Mouse (Mus musculus): ENCODE measurements around the gene Slc43a3. TPM values are rescaled to one million over a fixed set of nuclear protein-coding genes. Genes with fewer than 3 reads are reported as not detected.
A peak's percentile ranks its signal among the peaks of the same experiment; 100 is the strongest.

Slc43a3 gene
- polyA plus RNA-seq, 1 experiment from 2014 or later = 32.8 TPM

- H3K27me3 ChIP-seq (ENCODE audit: low read depth, poor library complexity, severe bottlenecking) = no peaks in the 10 kb centered on the region
- H3K4me1 ChIP-seq = peaks cover 14% of the 10 kb centered on the region
- no peak for DNase-seq (ENCODE audit: low spot score)
- no peak overlapping the region for H3K4me3 ChIP-seq
- 86% methylated on average over 3 of the region's 3 CpGs for WGBS
- no peaks in the 10 kb centered on the region for H3K36me3 ChIP-seq
- H3K27ac ChIP-seq = no peak overlapping the region
- H3K9me3 ChIP-seq (replicated peaks) = no peaks in the 10 kb centered on the region
These were observed 21.0 kb upstream of the Slc43a3 start for GRCm38 (mm10) chr2:84915330-84915729.

- 81% methylated on average over 8 of the region's 8 CpGs for WGBS
- Histone ChIP-seq H3K27me3 (ENCODE audit: low read depth, poor library complexity, severe bottlenecking) (no peaks in the 10 kb centered on the region), H3K36me3 (no peaks in the 10 kb centered on the region), H3K4me3 (no peak overlapping the region), H3K27ac (no peak overlapping the region), H3K4me1 (peaks cover 14% of the 10 kb centered on the region), H3K9me3 (replicated peaks) (no peaks in the 10 kb centered on the region)
- DNase-seq (ENCODE audit: low spot score) = no peak
These were observed 19.6 kb upstream of the Slc43a3 start for GRCm38 (mm10) chr2:84916548-84917320.

- Histone ChIP-seq H3K4me3 (no peak overlapping the region), H3K9me3 (replicated peaks) (no peaks in the 10 kb centered on the region), H3K4me1 (peaks cover 7% of the 10 kb centered on the region; the same call in 1 of the 2 replicates), H3K27me3 (ENCODE audit: low read depth, poor library complexity, severe bottlenecking) (no peaks in the 10 kb centered on the region), H3K36me3 (no peaks in the 10 kb centered on the region), H3K27ac (no peak overlapping the region)
- DNase-seq (ENCODE audit: low spot score) = no peak
- 69% methylated on average over 3 of the region's 3 CpGs for WGBS
These were observed 18.2 kb upstream of the Slc43a3 start for GRCm38 (mm10) chr2:84918188-84918587.

- Histone ChIP-seq H3K36me3 (no peaks in the 10 kb centered on the region), H3K9me3 (replicated peaks) (no peaks in the 10 kb centered on the region), H3K4me3 (no peak overlapping the region), H3K4me1 (peaks cover 3% of the 10 kb centered on the region; the same call in 1 of the 2 replicates), H3K27ac (no peak overlapping the region), H3K27me3 (ENCODE audit: low read depth, poor library complexity, severe bottlenecking) (no peaks in the 10 kb centered on the region)
- 90% methylated on average over 10 of the region's 10 CpGs for WGBS
- DNase-seq (ENCODE audit: low spot score) = no peak
These were observed 16.7 kb upstream of the Slc43a3 start for GRCm38 (mm10) chr2:84919601-84920108.

- Histone ChIP-seq H3K4me1 (no peaks in the 10 kb centered on the region), H3K27me3 (ENCODE audit: low read depth, poor library complexity, severe bottlenecking) (no peaks in the 10 kb centered on the region), H3K4me3 (no peak overlapping the region), H3K36me3 (no peaks in the 10 kb centered on the region), H3K9me3 (replicated peaks) (no peaks in the 10 kb centered on the region), H3K27ac (no peak overlapping the region)
- DNase-seq (ENCODE audit: low spot score) = no peak
- 91% methylated on average over 7 of the region's 7 CpGs for WGBS
These were observed 6.2 kb upstream of the Slc43a3 start for GRCm38 (mm10) chr2:84930186-84930585.

- H3K4me1 ChIP-seq = peaks cover 19% of the 10 kb centered on the region
- H3K9me3 ChIP-seq (replicated peaks) = no peaks in the 10 kb centered on the region
- WGBS = 83% methylated on average over 8 of the region's 8 CpGs
- H3K36me3 ChIP-seq = peaks cover 6% of the 10 kb centered on the region; the same call in 1 of the 2 replicates
- DNase-seq (ENCODE audit: low spot score) = no peak
- no peaks in the 10 kb centered on the region for H3K27me3 ChIP-seq (ENCODE audit: low read depth, poor library complexity, severe bottlenecking)
- H3K4me3 ChIP-seq = no peak overlapping the region
- no peak overlapping the region for H3K27ac ChIP-seq
These were observed 2.3 kb upstream of the Slc43a3 start for GRCm38 (mm10) chr2:84933992-84934648.

- Histone ChIP-seq H3K27me3 (ENCODE audit: low read depth, poor library complexity, severe bottlenecking) (no peaks in the 10 kb centered on the region), H3K36me3 (peaks cover 11% of the 10 kb centered on the region), H3K4me1 (peaks cover 19% of the 10 kb centered on the region), H3K4me3 (no peak overlapping the region), H3K9me3 (replicated peaks) (no peaks in the 10 kb centered on the region), H3K27ac (no peak overlapping the region)
- 74% methylated on average over 4 of the region's 4 CpGs for WGBS
- no peak for DNase-seq (ENCODE audit: low spot score)
These were observed 1.8 kb upstream of the Slc43a3 start for GRCm38 (mm10) chr2:84934649-84935007.

GRCm38 (mm10) chr2:84935065-84935464, 1.3 kb upstream of the Slc43a3 start:
- WGBS = 84% methylated on average over 5 of the region's 5 CpGs

GRCm38 (mm10) chr2:84937491-84938150, 1.2 kb downstream of the Slc43a3 start:
- DNase-seq (ENCODE audit: low spot score) = no peak
- peak overlapping the region; percentile 93 for H3K27ac ChIP-seq
- 72% methylated on average over 3 of the region's 3 CpGs for WGBS
- peak overlapping the region; percentile 62 for H3K4me3 ChIP-seq
- H3K9me3 ChIP-seq (replicated peaks) = no peaks in the 10 kb centered on the region
- H3K4me1 ChIP-seq = peaks cover 19% of the 10 kb centered on the region
- no peaks in the 10 kb centered on the region for H3K27me3 ChIP-seq (ENCODE audit: low read depth, poor library complexity, severe bottlenecking)
- H3K36me3 ChIP-seq = peaks cover 19% of the 10 kb centered on the region

More at GRCm38 (mm10) chr2:84935065-84935464, 1.3 kb upstream of the Slc43a3 start:
- Histone ChIP-seq H3K36me3 (peaks cover 14% of the 10 kb centered on the region), H3K27ac (no peak overlapping the region), H3K4me3 (no peak overlapping the region), H3K9me3 (replicated peaks) (no peaks in the 10 kb centered on the region), H3K27me3 (ENCODE audit: low read depth, poor library complexity, severe bottlenecking) (no peaks in the 10 kb centered on the region), H3K4me1 (peaks cover 19% of the 10 kb centered on the region)
- no peak for DNase-seq (ENCODE audit: low spot score)

- H3K27me3 ChIP-seq (ENCODE audit: low read depth, poor library complexity, severe bottlenecking) = no peaks in the 10 kb centered on the region
- H3K27ac ChIP-seq = 0 out of 2 replicates have a peak overlapping the region, but pooled peaks have one; percentile 93
- H3K4me1 ChIP-seq = peaks cover 19% of the 10 kb centered on the region
- H3K4me3 ChIP-seq = peak overlapping the region; percentile 62
- no peaks in the 10 kb centered on the region for H3K9me3 ChIP-seq (replicated peaks)
- peaks cover 19% of the 10 kb centered on the region for H3K36me3 ChIP-seq
- DNase-seq (ENCODE audit: low spot score) = no peak
- WGBS = 87% methylated on average over 5 of the region's 5 CpGs
These were observed 2.0 kb downstream of the Slc43a3 start for GRCm38 (mm10) chr2:84938249-84938946.

- Histone ChIP-seq H3K27me3 (ENCODE audit: low read depth, poor library complexity, severe bottlenecking) (no peaks in the 10 kb centered on the region), H3K27ac (no peak overlapping the region), H3K9me3 (replicated peaks) (no peaks in the 10 kb centered on the region), H3K36me3 (peaks cover 24% of the 10 kb centered on the region), H3K4me3 (no peak overlapping the region), H3K4me1 (peaks cover 19% of the 10 kb centered on the region)
- DNase-seq (ENCODE audit: low spot score) = no peak
- WGBS = 98% methylated on average over 3 of the region's 3 CpGs
These were observed 2.9 kb downstream of the Slc43a3 start for GRCm38 (mm10) chr2:84939306-84939705.

GRCm38 (mm10) chr2:84939711-84940110, 3.3 kb downstream of the Slc43a3 start:
- no peak for DNase-seq (ENCODE audit: low spot score)
- H3K4me1 ChIP-seq = peaks cover 19% of the 10 kb centered on the region
- 96% methylated on average over 6 of the region's 6 CpGs for WGBS
- H3K27ac ChIP-seq = no peak overlapping the region
- no peak overlapping the region for H3K4me3 ChIP-seq
- peaks cover 28% of the 10 kb centered on the region for H3K36me3 ChIP-seq
- H3K27me3 ChIP-seq (ENCODE audit: low read depth, poor library complexity, severe bottlenecking) = no peaks in the 10 kb centered on the region
- H3K9me3 ChIP-seq (replicated peaks) = no peaks in the 10 kb centered on the region

All from limb, embryonic 10.5 days (tissue).